ENCODE assay signal across 8 mouse cellular contexts in genomic region chr1:165706492-165706891, GRCm38 (mm10). TPM values are rescaled to one million over a fixed set of nuclear protein-coding genes. Genes with fewer than 3 reads are reported as not detected.
A peak's percentile ranks its signal among the peaks of the same experiment; 100 is the strongest.
DNase-seq lines count a peak whose midpoint lies in the region; ATAC-seq and TF ChIP-seq lines count a peak whose summit lies in the region.

No protein-coding gene starts in this region.

- peaks cover 88% of the 10 kb centered on the region for H3K27me3 ChIP-seq in forebrain, embryonic 10.5 days (ENCODE audit: poor library complexity, severe bottlenecking)
- peaks cover 15% of the 10 kb centered on the region; the same call in 1 of the 2 replicates for H3K27me3 ChIP-seq in forebrain, postnatal 0 days (ENCODE audit: insufficient read depth, low read length)
- peaks cover 30% of the 10 kb centered on the region for H3K27me3 ChIP-seq in embryonic facial prominence, embryonic 13.5 days
- no peaks in the 10 kb centered on the region for H3K27me3 ChIP-seq in limb, embryonic 15.5 days

- peaks cover 36% of the 10 kb centered on the region for H3K4me1 ChIP-seq in forebrain, embryonic 10.5 days
- no peaks in the 10 kb centered on the region for H3K4me1 ChIP-seq in forebrain, postnatal 0 days (ENCODE audit: insufficient read depth)
- H3K4me1 ChIP-seq in embryonic facial prominence, embryonic 13.5 days = peaks cover 23% of the 10 kb centered on the region
- peaks cover 26% of the 10 kb centered on the region for H3K4me1 ChIP-seq in limb, embryonic 15.5 days

- no peak for ATAC-seq in forebrain, postnatal 0 days
- no peak for ATAC-seq in embryonic facial prominence, embryonic 13.5 days (ENCODE audit: insufficient number of reproducible peaks, insufficient read depth, low FRiP score, low TSS enrichment, low read depth)
- ATAC-seq in limb, embryonic 15.5 days (ENCODE audit: insufficient number of reproducible peaks, low FRiP score, low TSS enrichment, low read depth) = no peak

- H3K9me3 ChIP-seq in forebrain, embryonic 10.5 days = no peaks in the 10 kb centered on the region
- H3K9me3 ChIP-seq in forebrain, postnatal 0 days (ENCODE audit: low read length) = no peaks in the 10 kb centered on the region
- no peaks in the 10 kb centered on the region for H3K9me3 ChIP-seq in embryonic facial prominence, embryonic 13.5 days
- no peaks in the 10 kb centered on the region for H3K9me3 ChIP-seq in limb, embryonic 15.5 days

- no peak for DNase-seq in forebrain, embryonic 10.5 days (ENCODE audit: extremely low spot score, low spot score)
- DNase-seq in forebrain, postnatal 0 days = no peak
- no peak for DNase-seq in left cerebral cortex, adult 2 months (ENCODE audit: extremely low spot score in 1 of 2, low spot score in 2 of 2)
- no peak for DNase-seq in left cerebral cortex, adult 18-20 months (ENCODE audit: low spot score in 2 of 2)
- DNase-seq in right cerebral cortex, postnatal 4 days = no peak
- no peak for DNase-seq in ovary, postnatal 14 days (ENCODE audit: low spot score)

- H3K36me3 ChIP-seq in forebrain, embryonic 10.5 days (replicated peaks) = no peaks in the 10 kb centered on the region
- no peaks in the 10 kb centered on the region for H3K36me3 ChIP-seq in forebrain, postnatal 0 days (ENCODE audit: insufficient read depth)
- H3K36me3 ChIP-seq in embryonic facial prominence, embryonic 13.5 days = no peaks in the 10 kb centered on the region
- no peaks in the 10 kb centered on the region for H3K36me3 ChIP-seq in limb, embryonic 15.5 days

- H3K4me2 ChIP-seq in forebrain, postnatal 0 days (ENCODE audit: low read depth) = no peak overlapping the region
- peak overlapping the region; percentile 94 for H3K4me2 ChIP-seq in embryonic facial prominence, embryonic 13.5 days
- 0 out of 2 replicates have a peak overlapping the region, but pooled peaks have one; percentile 93 for H3K4me2 ChIP-seq in limb, embryonic 15.5 days

- H3K4me3 ChIP-seq in forebrain, embryonic 10.5 days = peak overlapping the region; percentile 78; the same call in 1 of the 2 replicates
- H3K4me3 ChIP-seq in forebrain, postnatal 0 days (ENCODE audit: low read depth, low read length) = no peak overlapping the region
- H3K4me3 ChIP-seq in left cerebral cortex, adult 2 months = peak overlapping the region; percentile 11; the same call in 1 of the 2 replicates
- H3K4me3 ChIP-seq in embryonic facial prominence, embryonic 13.5 days = peak overlapping the region; percentile 72; the same call in 1 of the 2 replicates
- 0 out of 2 replicates have a peak overlapping the region, but pooled peaks have one; percentile 72 for H3K4me3 ChIP-seq in limb, embryonic 15.5 days

- no peak overlapping the region for H3K9ac ChIP-seq in forebrain, postnatal 0 days
- no peak overlapping the region for H3K9ac ChIP-seq in embryonic facial prominence, embryonic 13.5 days
- no peak overlapping the region for H3K9ac ChIP-seq in limb, embryonic 15.5 days

- intact Hi-C loops in left cerebral cortex, adult 2 months (cut with DNase I) = no loop called here

- 74% methylated on average over 4 of the region's 4 CpGs for WGBS in forebrain, embryonic 10.5 days
- 79% methylated on average over 4 of the region's 4 CpGs for WGBS in forebrain, postnatal 0 days
- WGBS in embryonic facial prominence, embryonic 13.5 days = 66% methylated on average over 4 of the region's 4 CpGs
- 67% methylated on average over 4 of the region's 4 CpGs for WGBS in limb, embryonic 15.5 days

- TF ChIP-seq CTCF in forebrain, postnatal 0 days (IDR thresholded peaks at IDR 0.05; ENCODE audit: low read depth) = no peak
- no peak for TF ChIP-seq CTCF in left cerebral cortex, adult 2 months (IDR thresholded peaks at IDR 0.05)

- H3K27ac ChIP-seq in forebrain, embryonic 10.5 days = peak overlapping the region; percentile 10; the same call in 1 of the 2 replicates
- no peak overlapping the region for H3K27ac ChIP-seq in forebrain, postnatal 0 days (ENCODE audit: low read depth, low read length)
- no peak overlapping the region; the same call in 1 of the 2 replicates for H3K27ac ChIP-seq in left cerebral cortex, adult 2 months
- no peak overlapping the region for H3K27ac ChIP-seq in embryonic facial prominence, embryonic 13.5 days
- no peak overlapping the region for H3K27ac ChIP-seq in limb, embryonic 15.5 days

RNA-seq across cellular contexts. Expression of gene Rcsd1, which starts 3.1 kb away (rescaled TPM):
- 8.3 and 8.4 TPM in 2 replicates for polyA plus RNA-seq in forebrain, embryonic 10.5 days (2016; fragmentation: Nextera tagmentation; extraction: Ambion mirVana)
- 5.9 and 8.0 TPM in 2 replicates for total RNA-seq in forebrain, postnatal 0 days (2014; rRNA removed)
- polyA plus RNA-seq in forebrain, postnatal 0 days (2015; fragmentation: Nextera tagmentation; extraction: Ambion mirVana) = 7.5 and 7.9 TPM in 2 replicates
- 1 to 10 TPM; 4.9 to 5.8 TPM for total RNA-seq in left cerebral cortex, adult 2 months (2021)
- 1 to 10 TPM; 6.0 to 7.2 TPM for total RNA-seq in left cerebral cortex, adult 18-20 months (2021)
- 13.9 and 16.8 TPM in 2 replicates for polyA plus RNA-seq in embryonic facial prominence, embryonic 13.5 days (2015; fragmentation: Nextera tagmentation; extraction: Ambion mirVana)
- 17.5 and 23.5 TPM in 2 replicates for polyA plus RNA-seq in limb, embryonic 15.5 days (2015; fragmentation: Nextera tagmentation; extraction: Ambion mirVana)

RNA-seq across cellular contexts. Expression of gene Creg1, which starts 57.1 kb away (rescaled TPM):
- polyA plus RNA-seq in forebrain, embryonic 10.5 days (2016; fragmentation: Nextera tagmentation; extraction: Ambion mirVana) = 33.7 and 34.3 TPM in 2 replicates
- total RNA-seq in forebrain, postnatal 0 days (2014; rRNA removed) = 20.0 and 22.7 TPM in 2 replicates
- polyA plus RNA-seq in forebrain, postnatal 0 days (2015; fragmentation: Nextera tagmentation; extraction: Ambion mirVana) = 34.7 and 42.3 TPM in 2 replicates
- 10 to 100 TPM; 24.8 to 29.0 TPM for total RNA-seq in left cerebral cortex, adult 2 months (2021)
- total RNA-seq in left cerebral cortex, adult 18-20 months (2021) = 10 to 100 TPM; 27.6 to 29.7 TPM
- polyA plus RNA-seq in embryonic facial prominence, embryonic 13.5 days (2015; fragmentation: Nextera tagmentation; extraction: Ambion mirVana) = 43.8 and 60.0 TPM in 2 replicates
- 66.9 and 67.9 TPM in 2 replicates for polyA plus RNA-seq in limb, embryonic 15.5 days (2015; fragmentation: Nextera tagmentation; extraction: Ambion mirVana)
